Mouse (Mus musculus) skeletal muscle tissue, adult 2 months (tissue): ENCODE measurements around the gene Kcnab3.
A peak's percentile ranks its signal among the peaks of the same experiment; 100 is the strongest.

Experiments used
- DNase-seq: peaks from one replicate; pipeline ENCODE4 v3.0.0-alpha.2; 2012; ENCODE audit warnings: low read depth, low spot score

The Kcnab3 gene

GRCm38 (mm10) chr11:69331929-69332405, 5.9 kb downstream of the Kcnab3 start:
- peak; percentile 40 for DNase-seq

- DNase-seq, result no peak
These were observed 6.7 kb downstream of the Kcnab3 start for GRCm38 (mm10) chr11:69332713-69333253.

GRCm38 (mm10) chr11:69333922-69334321, 7.9 kb downstream of the Kcnab3 start:
- no peak for DNase-seq

- DNase-seq, result no peak
These were observed 8.7 kb downstream of the Kcnab3 start for GRCm38 (mm10) chr11:69334796-69335195.

GRCm38 (mm10) chr11:69340161-69341131, 14.4 kb downstream of the Kcnab3 start, which contains the start of gene Rnf227:
Gene Rnf227 (plus strand): TSS chr11:69340461.
- DNase-seq, result peak; percentile 25

GRCm38 (mm10) chr11:69346441-69346840, 20.4 kb downstream of the Kcnab3 start:
- DNase-seq, result no peak

GRCm38 (mm10) chr11:69356544-69356943, 30.5 kb downstream of the Kcnab3 start:
- DNase-seq, result no peak

- peak; percentile 72 for DNase-seq
These were observed 31.6 kb downstream of the Kcnab3 start for GRCm38 (mm10) chr11:69357690-69358089.

- no peak for DNase-seq
These were observed 36.0 kb downstream of the Kcnab3 start for GRCm38 (mm10) chr11:69362021-69362420.

- DNase-seq, result no peak
These were observed 36.4 kb downstream of the Kcnab3 start for GRCm38 (mm10) chr11:69362479-69362878.

- no peak for DNase-seq
These were observed 38.3 kb downstream of the Kcnab3 start for GRCm38 (mm10) chr11:69364376-69364775.

GRCm38 (mm10) chr11:69364910-69365309, 38.9 kb downstream of the Kcnab3 start:
- peak; percentile 98 for DNase-seq

GRCm38 (mm10) chr11:69365722-69366121, 39.7 kb downstream of the Kcnab3 start:
- DNase-seq, result peak; percentile 40

GRCm38 (mm10) chr11:69366157-69366854, 40.2 kb downstream of the Kcnab3 start:
- peak; percentile 90 for DNase-seq

- DNase-seq, result no peak
These were observed 41.0 kb downstream of the Kcnab3 start for GRCm38 (mm10) chr11:69366855-69367615.

- no peak for DNase-seq
These were observed 41.7 kb downstream of the Kcnab3 start for GRCm38 (mm10) chr11:69367616-69368355.

- no peak for DNase-seq
These were observed 42.5 kb downstream of the Kcnab3 start for GRCm38 (mm10) chr11:69368356-69369214.

- DNase-seq, result no peak
These were observed 43.3 kb downstream of the Kcnab3 start, which contains the start of gene Chd3 for GRCm38 (mm10) chr11:69369215-69369989. Gene Chd3 (minus strand): TSS chr11:69369406.
